Mouse (Mus musculus) kidney, embryonic 15.5 days (tissue): Measurements from ENCODE around the gene Kat6b. TPM values are rescaled to one million over a fixed set of nuclear protein-coding genes. Genes with fewer than 3 reads are reported as not detected.

Source experiments
- ATAC-seq: fragments of 200-750 bp; cut with Nextera tagmentation; replicated peaks from 2 replicates; pipeline ENCODE4 v1.8.0; 2017; ENCODE audit warnings: moderate TSS enrichment; ENCODE audit not compliant: low FRiP score
- H3K27ac ChIP-seq: fragments of 300-500 bp; sonication (generic); 2 replicates; pipeline ENCODE4 v1.5.1; 2015; ENCODE audit warnings: mild to moderate bottlenecking, inconsistent platforms
- H3K27me3 ChIP-seq: fragments of 300-500 bp; sonication (generic); 2 replicates; pipeline ENCODE4 v1.6.1; 2015; ENCODE audit warnings: inconsistent platforms
- H3K36me3 ChIP-seq: fragments of 300-500 bp; sonication (generic); 2 replicates; pipeline ENCODE4 v1.6.1; 2015; ENCODE audit warnings: inconsistent platforms
- H3K4me1 ChIP-seq: fragments of 300-500 bp; sonication (generic); 2 replicates; pipeline ENCODE4 v1.6.1; 2015; ENCODE audit warnings: inconsistent platforms
- H3K4me2 ChIP-seq: fragments of 300-500 bp; sonication (generic); 2 replicates; pipeline ENCODE4 v1.6.1; 2015; ENCODE audit warnings: moderate library complexity, mild to moderate bottlenecking, inconsistent platforms
- H3K4me3 ChIP-seq: fragments of 300-500 bp; sonication (generic); replicated peaks from 2 replicates; pipeline ENCODE4 v1.5.1; 2015; ENCODE audit warnings: mild to moderate bottlenecking, inconsistent platforms
- H3K9ac ChIP-seq: fragments of 300-500 bp; sonication (generic); 2 replicates; pipeline ENCODE4 v1.6.1; 2015; ENCODE audit warnings: mild to moderate bottlenecking, inconsistent platforms
- H3K9me3 ChIP-seq: fragments of 300-500 bp; sonication (generic); replicated peaks from 2 replicates; pipeline ENCODE4 v1.6.1; 2016; ENCODE audit warnings: inconsistent platforms
- WGBS: fragments of 180-500 bp; shearing (Covaris S2); methylation state at CpG from one replicate; pipeline ENCODE4 v1.1.7; 2015; ENCODE audit warnings: mixed read lengths; 5-methylcytosine and 5-hydroxymethylcytosine counted together
- polyA plus RNA-seq: library from polyadenylated mRNA; unstranded; fragments of >200 nt; fragmentation: Nextera tagmentation; extraction: Ambion mirVana; gene quantifications from 2 replicates; pipeline ENCODE4 v1.2.1, GENCODE M21; 2015

Gene Kat6b
- polyA plus RNA-seq, 1 experiment from 2014 or later, result 13.8 TPM

DNA sequence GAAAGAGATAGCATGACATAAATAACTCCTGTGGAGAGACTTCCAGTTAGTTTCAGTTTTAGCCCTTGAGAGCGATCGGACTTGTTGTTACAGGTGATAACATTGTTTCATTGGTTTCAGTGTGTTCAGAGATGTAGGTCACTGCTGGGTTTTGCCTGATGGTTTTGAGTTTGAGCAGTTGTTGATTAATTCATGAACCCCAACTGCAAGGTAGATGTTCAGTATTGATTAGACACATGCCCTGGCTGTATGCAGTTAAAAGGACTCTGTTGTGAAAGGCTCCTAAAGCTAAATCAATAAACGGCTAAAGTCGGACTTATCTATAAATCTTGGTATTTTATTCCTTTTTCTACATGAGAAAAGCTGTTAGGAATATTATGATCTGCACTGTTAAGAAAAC, 109.0 kb downstream of the Kat6b start:
- WGBS, result 81% methylated on average over 4 of the region's 4 CpGs
- H3K4me1 ChIP-seq, result peaks cover 38% of the 10 kb centered on the region

DNA sequence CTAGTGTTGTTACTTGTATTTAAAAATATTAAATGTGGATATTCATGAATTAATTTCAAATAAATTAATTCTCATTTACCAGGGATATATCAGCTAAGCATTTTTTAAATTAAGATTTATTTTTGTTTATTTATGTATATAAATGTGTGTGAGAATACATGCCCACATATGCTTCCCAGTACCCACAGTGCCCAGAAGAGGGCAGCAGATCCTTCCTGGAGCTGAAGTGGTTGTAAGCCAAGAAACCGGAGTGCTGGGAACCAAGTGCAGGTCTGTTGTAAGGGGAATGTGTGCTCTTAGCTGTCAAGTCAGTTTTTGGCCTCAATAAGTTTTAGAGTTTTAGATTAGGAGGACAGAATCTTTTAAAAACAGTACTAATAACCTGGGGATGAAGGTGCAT, 110.9 kb downstream of the Kat6b start:
- Histone ChIP-seq H3K27me3 (no peaks in the 10 kb centered on the region), H3K4me1 (peaks cover 21% of the 10 kb centered on the region), H3K36me3 (peaks cover 8% of the 10 kb centered on the region; the same call in 1 of the 2 replicates), H3K27ac (no peak overlapping the region), H3K4me3 (no peak overlapping the region), H3K4me2 (no peak overlapping the region), H3K9ac (no peak overlapping the region), H3K9me3 (no peaks in the 10 kb centered on the region)
- ATAC-seq, result no peak
- 97% methylated on average over 1 of the region's 1 CpGs for WGBS

More for the DNA sequence above, 109.0 kb downstream of the Kat6b start:
- Histone ChIP-seq H3K36me3 (0 out of 2 replicates have a peak, but pooled peaks cover 3% of the 10 kb centered on the region), H3K9me3 (no peaks in the 10 kb centered on the region), H3K27me3 (no peaks in the 10 kb centered on the region), H3K27ac (no peak overlapping the region), H3K4me3 (no peak overlapping the region), H3K4me2 (no peak overlapping the region), H3K9ac (no peak overlapping the region)
- no peak for ATAC-seq

DNA sequence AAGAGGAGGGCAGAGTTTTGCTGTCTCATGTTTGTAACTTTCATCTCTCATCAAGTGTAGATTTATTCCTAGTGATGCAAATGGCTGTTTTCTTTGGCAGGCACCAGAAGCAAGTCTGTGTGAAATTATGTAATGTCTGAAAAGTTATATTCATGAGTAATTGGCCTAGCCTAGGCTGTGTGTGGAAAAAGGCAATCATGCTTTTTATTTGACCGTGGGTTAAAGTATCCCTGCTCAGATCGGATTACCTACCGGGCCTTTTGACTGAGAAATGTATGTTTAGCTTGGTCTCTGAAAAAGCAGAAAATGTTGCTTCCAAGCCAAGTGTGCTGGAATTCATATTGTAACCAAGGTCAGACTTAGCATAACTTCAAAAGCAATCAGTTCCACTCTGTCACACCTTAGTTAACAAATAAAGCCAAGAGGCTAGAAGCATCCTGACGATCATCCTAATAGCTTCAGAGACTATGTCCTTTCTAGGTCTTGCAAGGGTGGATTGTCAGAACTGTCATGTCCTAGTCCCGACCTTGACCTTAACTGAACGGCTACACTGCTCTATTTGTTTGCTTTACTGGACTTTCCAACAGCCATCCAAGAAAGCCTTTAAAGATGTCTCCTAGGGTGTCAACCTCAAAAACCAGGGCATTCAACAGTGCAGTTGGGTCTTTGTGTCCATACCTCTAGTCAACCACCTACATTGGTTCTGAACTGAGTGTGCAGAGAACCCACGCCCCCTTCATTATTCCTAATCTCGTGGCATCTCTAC, 111.9 kb downstream of the Kat6b start:
- WGBS, result 58% methylated on average over 8 of the region's 8 CpGs
- H3K4me1 ChIP-seq, result peaks cover 13% of the 10 kb centered on the region; the same call in 1 of the 2 replicates
- no peak overlapping the region for H3K4me2 ChIP-seq
- H3K4me3 ChIP-seq, result no peak overlapping the region
- no peak for ATAC-seq
- H3K27me3 ChIP-seq, result no peaks in the 10 kb centered on the region
- H3K36me3 ChIP-seq, result peaks cover 13% of the 10 kb centered on the region; the same call in 1 of the 2 replicates
- no peak overlapping the region for H3K9ac ChIP-seq
- H3K9me3 ChIP-seq, result no peaks in the 10 kb centered on the region
- H3K27ac ChIP-seq, result no peak overlapping the region

DNA sequence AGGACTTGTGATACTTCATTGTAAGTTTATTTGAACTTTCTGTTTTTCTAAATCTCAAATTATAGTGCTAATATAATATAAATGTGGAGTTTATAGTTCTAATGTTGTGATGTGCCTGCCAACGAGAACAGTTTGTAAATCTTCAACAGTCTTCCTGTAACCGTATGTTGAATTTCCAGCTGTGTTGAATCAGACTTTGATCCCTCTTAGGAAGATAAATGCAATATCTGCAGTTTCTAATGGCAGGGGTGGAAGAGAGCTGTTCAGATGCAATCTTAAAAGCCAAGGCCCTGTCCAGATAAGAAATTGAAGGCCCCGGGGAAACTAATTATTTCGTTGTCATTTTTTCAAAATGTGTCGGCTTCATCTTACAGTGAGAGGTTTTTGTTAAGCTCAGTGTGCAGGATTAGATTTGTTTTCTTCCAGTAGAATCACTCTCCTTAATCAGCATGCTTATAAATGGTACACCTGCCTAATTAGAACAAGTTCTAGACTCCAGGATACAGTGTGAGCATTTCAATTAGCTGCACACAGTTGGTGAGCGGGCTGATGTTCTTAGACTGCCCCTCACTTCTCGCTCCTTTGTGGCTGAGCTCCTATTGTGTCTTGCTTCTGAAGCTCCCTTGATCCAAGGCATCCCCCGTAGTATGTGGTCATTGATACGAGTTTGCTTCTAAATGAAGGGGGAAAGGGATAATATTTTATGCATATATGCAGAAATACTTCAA, 118.4 kb downstream of the Kat6b start:
- Histone ChIP-seq H3K4me3 (no peak overlapping the region), H3K9ac (no peak overlapping the region), H3K4me1 (peaks cover 27% of the 10 kb centered on the region), H3K27me3 (no peaks in the 10 kb centered on the region), H3K36me3 (peaks cover 11% of the 10 kb centered on the region; the same call in 1 of the 2 replicates), H3K9me3 (no peaks in the 10 kb centered on the region), H3K4me2 (no peak overlapping the region), H3K27ac (0 out of 2 replicates have a peak overlapping the region, but pooled peaks have one; percentile 27)
- ATAC-seq, result no peak
- WGBS, result 47% methylated on average over 9 of the region's 9 CpGs

DNA sequence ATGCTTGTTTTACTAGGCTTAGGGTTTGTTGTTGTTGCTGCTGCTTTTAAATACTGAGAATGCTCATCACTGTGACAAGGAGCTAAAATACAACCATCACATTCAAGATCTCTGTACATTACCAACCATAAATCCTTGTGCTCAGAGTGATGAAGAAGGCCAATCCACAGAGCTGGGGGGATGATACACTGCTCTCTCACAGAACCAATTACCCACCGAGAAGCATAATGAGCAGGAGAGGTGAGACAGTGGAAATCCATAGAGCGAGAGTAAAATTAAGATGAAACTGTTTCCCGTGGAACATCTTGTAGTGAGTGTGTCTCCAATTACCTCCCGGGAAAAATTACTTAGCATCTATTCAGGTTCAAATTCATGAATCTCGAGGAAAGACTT, 118.9 kb downstream of the Kat6b start:
- no peak overlapping the region for H3K4me2 ChIP-seq
- peaks cover 27% of the 10 kb centered on the region for H3K4me1 ChIP-seq
- H3K27ac ChIP-seq, result no peak overlapping the region
- peaks cover 11% of the 10 kb centered on the region; the same call in 1 of the 2 replicates for H3K36me3 ChIP-seq
- WGBS, result 45% methylated on average over 5 of the region's 5 CpGs
- H3K4me3 ChIP-seq, result no peak overlapping the region
- H3K27me3 ChIP-seq, result no peaks in the 10 kb centered on the region
- no peak overlapping the region for H3K9ac ChIP-seq
- no peak for ATAC-seq
- no peaks in the 10 kb centered on the region for H3K9me3 ChIP-seq

DNA sequence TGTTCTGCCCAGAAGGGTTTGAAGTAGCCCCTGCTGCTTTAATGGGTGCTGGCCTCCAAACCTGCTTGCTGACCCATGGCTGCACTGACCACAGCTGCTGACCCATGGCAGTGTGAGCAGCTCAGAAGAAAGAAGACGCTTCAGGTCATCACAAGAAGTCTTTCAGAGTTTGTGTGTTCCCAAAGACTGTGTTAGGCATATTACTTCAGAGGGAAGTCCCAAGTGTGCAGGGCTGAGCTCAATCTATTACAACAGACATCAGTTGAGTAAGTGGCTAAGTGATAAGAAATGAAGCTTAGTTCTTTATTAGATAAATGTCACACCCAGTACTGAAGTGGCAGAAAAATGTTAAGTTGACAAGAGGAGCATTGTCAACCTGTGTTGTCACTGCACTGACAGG, 119.4 kb downstream of the Kat6b start:
- ATAC-seq, result no peak
- peaks cover 11% of the 10 kb centered on the region; the same call in 1 of the 2 replicates for H3K36me3 ChIP-seq
- no peaks in the 10 kb centered on the region for H3K27me3 ChIP-seq
- no peak overlapping the region for H3K9ac ChIP-seq
- H3K27ac ChIP-seq, result 0 out of 2 replicates have a peak overlapping the region, but pooled peaks have one; percentile 14
- 43% methylated on average over 1 of the region's 1 CpGs for WGBS
- H3K4me1 ChIP-seq, result peaks cover 27% of the 10 kb centered on the region
- no peaks in the 10 kb centered on the region for H3K9me3 ChIP-seq
- no peak overlapping the region for H3K4me3 ChIP-seq
- H3K4me2 ChIP-seq, result no peak overlapping the region

DNA sequence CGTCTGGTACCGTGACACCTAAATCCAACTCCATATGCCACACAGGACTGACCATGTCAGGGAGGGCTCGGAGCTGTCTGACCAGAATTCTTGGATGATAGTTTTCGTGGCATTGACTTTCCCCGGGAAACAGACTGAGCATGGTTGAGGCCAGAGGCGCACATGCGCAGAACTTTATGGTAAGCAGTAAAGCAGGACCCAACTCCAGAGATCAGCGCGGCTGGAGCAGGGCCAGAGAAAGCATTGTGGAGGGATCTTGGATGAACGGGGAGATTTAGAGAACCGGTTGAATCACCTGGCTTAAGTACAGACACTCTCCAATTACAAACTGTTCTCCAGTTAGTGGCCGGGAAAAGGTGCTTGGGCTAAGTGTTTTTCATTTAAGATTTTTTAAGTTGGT, 120.9 kb downstream of the Kat6b start:
- H3K4me3 ChIP-seq, result no peak overlapping the region
- no peaks in the 10 kb centered on the region for H3K9me3 ChIP-seq
- no peak overlapping the region for H3K9ac ChIP-seq
- peaks cover 27% of the 10 kb centered on the region for H3K4me1 ChIP-seq
- WGBS, result 74% methylated on average over 12 of the region's 12 CpGs
- ATAC-seq, result no peak
- peaks cover 5% of the 10 kb centered on the region; the same call in 1 of the 2 replicates for H3K36me3 ChIP-seq
- H3K27ac ChIP-seq, result no peak overlapping the region
- no peaks in the 10 kb centered on the region for H3K27me3 ChIP-seq
- H3K4me2 ChIP-seq, result no peak overlapping the region

DNA sequence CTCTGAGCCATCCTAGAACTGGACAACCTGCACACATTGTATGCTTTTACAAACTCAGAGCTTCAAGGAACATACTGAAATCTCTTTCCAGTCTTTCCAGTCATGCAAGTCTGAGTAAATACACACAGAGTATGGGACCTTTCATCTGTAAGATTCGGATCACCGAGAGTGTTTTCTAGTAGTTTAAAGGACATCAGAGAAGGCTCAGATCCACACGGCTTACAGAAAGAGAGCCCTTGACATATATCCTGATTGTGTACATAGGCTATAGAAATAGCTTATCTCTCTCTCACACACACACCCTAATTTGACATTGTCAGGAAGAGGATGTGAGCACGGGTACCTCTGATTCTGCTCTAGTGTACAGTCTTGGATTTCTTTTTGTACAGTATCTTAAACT, 121.7 kb downstream of the Kat6b start:
- whole genome bisulfite sequencing, result 52% methylated on average over 4 of the region's 4 CpGs
- Histone ChIP-seq H3K4me3 (no peak overlapping the region), H3K36me3 (0 out of 2 replicates have a peak, but pooled peaks cover 2% of the 10 kb centered on the region), H3K9ac (no peak overlapping the region), H3K4me1 (peaks cover 30% of the 10 kb centered on the region), H3K27ac (no peak overlapping the region), H3K4me2 (no peak overlapping the region), H3K9me3 (no peaks in the 10 kb centered on the region), H3K27me3 (no peaks in the 10 kb centered on the region)
- no peak for ATAC-seq

DNA sequence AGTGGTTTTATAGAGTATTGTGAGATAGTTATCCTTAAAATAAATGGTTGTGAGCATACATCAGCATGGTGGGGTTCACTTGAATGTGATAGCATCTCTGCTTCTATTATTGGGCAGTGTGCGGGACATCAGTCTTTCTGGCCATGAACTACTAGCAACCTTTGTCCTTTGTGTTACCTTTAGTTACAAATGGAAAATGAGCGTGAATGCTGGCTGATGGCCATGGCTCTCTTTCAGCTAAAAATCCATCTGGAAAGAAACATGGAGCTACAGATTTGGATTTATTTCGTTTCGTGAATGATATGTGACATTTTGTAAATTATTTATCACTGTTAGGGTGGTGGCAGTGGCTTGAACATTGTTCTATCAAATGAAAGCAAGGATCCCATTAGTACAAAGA, 126.5 kb downstream of the Kat6b start:
- H3K27ac ChIP-seq, result no peak overlapping the region
- no peak for ATAC-seq
- H3K9ac ChIP-seq, result no peak overlapping the region
- no peaks in the 10 kb centered on the region for H3K27me3 ChIP-seq
- no peaks in the 10 kb centered on the region for H3K9me3 ChIP-seq
- 65% methylated on average over 4 of the region's 4 CpGs for WGBS
- peaks cover 11% of the 10 kb centered on the region for H3K4me1 ChIP-seq
- H3K4me3 ChIP-seq, result no peak overlapping the region
- 0 out of 2 replicates have a peak, but pooled peaks cover 13% of the 10 kb centered on the region for H3K36me3 ChIP-seq
- H3K4me2 ChIP-seq, result no peak overlapping the region

DNA sequence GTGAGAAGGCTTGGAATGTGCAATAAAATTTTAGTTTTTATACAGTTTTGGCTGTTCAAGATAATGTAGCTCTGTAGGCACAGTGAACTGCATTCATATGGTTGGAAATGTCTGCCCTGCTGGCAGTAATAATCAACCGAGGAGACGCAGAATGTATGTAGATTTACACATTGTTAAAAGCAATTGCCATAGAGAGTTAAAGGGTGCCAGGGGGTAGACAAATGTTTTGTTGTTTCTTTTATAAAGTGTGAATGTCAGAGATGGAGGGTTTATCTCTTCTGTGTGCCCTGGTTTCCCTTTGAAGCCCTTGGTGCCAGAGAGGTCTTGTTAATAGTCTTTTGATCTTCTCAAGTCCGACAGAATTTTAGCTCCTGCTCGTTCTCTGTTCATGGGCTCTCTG, 127.7 kb downstream of the Kat6b start:
- no peak for ATAC-seq
- 0 out of 2 replicates have a peak, but pooled peaks cover 13% of the 10 kb centered on the region for H3K36me3 ChIP-seq
- 26% methylated on average over 4 of the region's 4 CpGs for WGBS
- peaks cover 21% of the 10 kb centered on the region for H3K4me1 ChIP-seq
- no peaks in the 10 kb centered on the region for H3K9me3 ChIP-seq
- H3K27me3 ChIP-seq, result no peaks in the 10 kb centered on the region
- no peak overlapping the region for H3K9ac ChIP-seq
- H3K4me3 ChIP-seq, result no peak overlapping the region
- no peak overlapping the region for H3K27ac ChIP-seq
- H3K4me2 ChIP-seq, result no peak overlapping the region

DNA sequence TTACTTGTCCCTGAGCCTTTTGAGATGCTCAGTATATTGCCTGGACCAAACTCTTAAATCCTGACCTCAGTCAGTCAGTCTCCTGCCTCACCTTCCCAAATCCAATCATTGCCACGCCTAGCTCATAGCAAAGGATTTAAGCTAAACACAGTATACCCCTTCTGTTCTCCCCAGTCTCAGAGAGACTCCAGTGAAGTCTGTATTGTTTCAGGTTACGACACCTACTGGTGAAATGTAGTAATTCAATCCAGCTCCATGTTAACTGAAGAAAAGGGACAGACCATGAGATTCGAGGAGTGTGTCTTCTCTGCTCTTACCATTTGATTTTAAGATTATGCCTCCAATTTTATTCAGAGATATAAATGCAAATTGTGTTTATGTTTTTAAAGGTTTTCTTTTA, 129.0 kb downstream of the Kat6b start:
- Histone ChIP-seq H3K9ac (no peak overlapping the region), H3K27me3 (no peaks in the 10 kb centered on the region), H3K27ac (no peak overlapping the region), H3K4me2 (no peak overlapping the region), H3K4me3 (no peak overlapping the region), H3K36me3 (0 out of 2 replicates have a peak, but pooled peaks cover 13% of the 10 kb centered on the region), H3K9me3 (no peaks in the 10 kb centered on the region), H3K4me1 (peaks cover 26% of the 10 kb centered on the region)
- 0 out of 2 replicates have a peak, but pooled peaks have one; percentile 52 for ATAC-seq
- 14% methylated on average over 3 of the region's 3 CpGs for WGBS

DNA sequence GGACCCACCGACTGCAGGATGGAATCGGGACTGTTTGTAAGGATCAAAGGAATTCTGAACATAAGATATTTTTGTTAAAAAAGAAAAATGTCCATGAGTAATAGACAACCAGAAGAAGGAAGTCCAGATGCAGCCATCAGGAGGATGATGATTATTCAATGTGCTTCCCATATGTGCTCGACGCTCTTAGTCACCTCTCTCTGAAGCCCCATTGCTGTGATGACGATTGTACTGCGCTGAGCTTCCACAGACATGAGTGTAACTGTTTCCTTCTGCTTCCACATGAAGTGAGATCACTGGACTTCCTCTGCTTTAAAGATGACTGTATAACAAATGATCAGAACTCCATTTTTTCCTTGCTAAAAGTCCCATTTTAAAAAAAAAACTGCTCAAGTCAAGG, 131.8 kb downstream of the Kat6b start:
- no peak for ATAC-seq
- WGBS, result 91% methylated on average over 6 of the region's 6 CpGs
- no peak overlapping the region for H3K4me2 ChIP-seq

More for the DNA sequence above, 131.8 kb downstream of the Kat6b start:
- Histone ChIP-seq H3K4me3 (no peak overlapping the region), H3K27me3 (no peaks in the 10 kb centered on the region), H3K9me3 (no peaks in the 10 kb centered on the region), H3K27ac (no peak overlapping the region), H3K9ac (no peak overlapping the region), H3K4me1 (peaks cover 28% of the 10 kb centered on the region), H3K36me3 (0 out of 2 replicates have a peak, but pooled peaks cover 13% of the 10 kb centered on the region)
